Mouse (Mus musculus) urinary bladder, adult 18-20 months (tissue): ENCODE measurements at regions not wholly inside any gene's neighbourhood (a gene's known extent, or its start where the extent isn't known, plus 50 kb on each side); places are given as distances from the start of the nearest gene placed in this dataset.
A peak's percentile ranks its signal among the peaks of the same experiment; 100 is the strongest.

Experiments
- DNase-seq, 2 experiments: peaks; one replicate each; pipeline ENCODE4 v3.0.0; 2022; ENCODE audit warnings: low spot score in 2 of 2, mixed read lengths in 2 of 2

DNA sequence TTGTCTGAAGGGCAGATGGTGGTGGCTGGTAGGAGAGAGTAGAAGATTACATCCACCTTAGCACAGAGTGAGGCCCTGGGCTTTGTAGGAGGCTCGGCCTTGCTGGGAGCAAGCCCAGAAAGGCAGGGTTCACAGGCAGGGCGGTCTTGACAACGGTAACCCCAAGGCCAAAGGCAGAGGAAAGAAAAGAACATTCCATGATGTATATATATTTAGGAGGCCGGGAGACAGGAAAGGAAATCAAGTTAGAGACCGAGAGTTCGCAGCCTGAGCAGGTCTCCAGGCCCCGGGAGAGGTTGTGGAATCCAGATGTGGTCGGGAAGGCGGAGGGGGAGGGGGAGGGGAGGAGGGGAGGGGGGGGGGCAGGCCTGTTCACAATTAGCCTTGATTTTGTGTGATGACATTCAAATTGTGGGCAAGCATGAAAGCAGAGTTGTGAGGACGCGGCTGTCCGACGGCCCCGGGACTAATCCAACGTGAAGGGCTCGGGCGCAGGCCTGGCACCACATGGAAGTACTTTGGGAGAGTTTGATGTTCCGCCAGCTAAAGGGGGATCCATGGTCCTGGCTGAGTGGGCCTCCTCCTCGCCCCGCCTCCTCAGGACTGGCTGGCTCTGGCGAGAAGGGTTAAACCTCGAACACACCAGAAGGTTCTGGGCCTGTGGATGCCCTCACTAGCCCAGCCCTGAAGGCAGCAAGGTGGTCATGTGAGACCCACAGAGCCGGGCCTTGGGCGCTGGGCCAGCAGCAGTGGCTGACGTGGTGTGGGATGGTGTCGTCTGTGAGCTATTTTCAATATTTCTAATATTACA is 131.8 kb upstream of the Gm26897 start:
- DNase-seq = no peak

GRCm38 (mm10) chr5:111613687-111614086 is 120.0 kb upstream of the Gm26897 start:
- no peak for DNase-seq

- DNase-seq = peak in 1 of 2 experiments; percentile 77
Measured at GRCm38 (mm10) chr5:111619974-111620373, 113.8 kb upstream of the Gm26897 start.

DNA sequence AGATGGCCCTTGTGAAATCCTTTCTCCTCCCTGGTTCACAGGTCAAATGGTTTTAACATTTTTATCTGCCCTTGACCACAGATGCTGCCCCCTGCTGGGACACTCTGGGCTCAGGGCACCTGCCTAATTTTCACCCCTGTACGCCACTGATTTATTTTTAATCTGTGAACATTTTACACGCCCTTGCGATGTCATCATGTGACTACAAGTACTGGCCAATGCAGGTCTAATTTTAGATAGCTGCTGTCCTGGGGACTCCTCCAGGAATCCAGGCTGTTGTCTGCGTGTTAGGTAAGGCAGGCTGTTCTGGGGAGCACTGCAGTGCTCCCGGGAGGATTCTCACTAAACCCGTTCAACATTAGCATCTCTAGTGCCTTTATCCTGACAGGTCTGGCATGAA is 113.1 kb upstream of the Gm26897 start:
- DNase-seq = no peak

DNA sequence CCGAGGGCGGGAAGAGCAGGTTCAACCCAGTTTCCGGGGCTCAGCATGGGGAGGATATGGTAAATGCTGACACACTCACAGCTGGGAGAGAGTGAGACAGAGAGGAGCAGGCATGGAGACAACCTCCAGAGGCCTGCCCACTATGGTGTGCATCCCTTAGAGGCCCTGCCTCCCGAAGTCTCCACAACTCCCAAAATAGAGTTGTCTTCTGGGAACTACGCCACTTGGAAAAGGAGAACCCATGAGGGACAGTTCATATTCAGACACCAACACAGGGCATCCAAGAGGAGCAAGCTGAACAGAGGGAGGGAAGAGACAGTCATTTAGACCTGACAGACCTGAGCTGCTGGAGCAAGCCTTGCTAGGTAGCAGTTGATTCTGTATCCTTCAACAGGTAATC is 111.2 kb upstream of the Gm26897 start:
- DNase-seq = no peak

DNA sequence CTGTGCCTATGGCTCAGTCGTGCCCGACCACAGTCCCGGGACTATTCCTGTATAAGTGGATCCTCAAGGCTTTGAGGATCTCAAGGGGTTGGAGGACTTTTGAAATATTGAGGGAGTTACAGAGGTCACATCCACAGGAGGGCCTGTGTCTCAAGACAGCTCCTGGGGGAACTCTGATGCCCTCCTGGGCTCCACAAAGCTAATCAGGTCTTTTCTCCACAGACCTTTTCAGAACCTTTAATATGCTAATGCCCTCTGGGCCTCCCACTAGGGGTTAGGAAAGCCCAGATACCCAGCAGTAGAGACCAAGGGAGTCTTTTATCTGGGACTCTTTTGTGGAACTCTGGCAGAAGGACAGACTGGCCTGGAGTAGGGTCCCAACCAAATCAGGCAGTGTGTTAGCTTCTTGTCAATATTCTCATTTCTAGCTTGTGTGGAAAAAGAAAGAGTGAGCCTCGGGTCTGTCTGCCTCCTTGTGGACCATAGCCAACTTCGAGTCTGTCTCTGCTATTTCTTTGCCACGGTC is 107.4 kb upstream of the Gm26897 start:
- no peak for DNase-seq

- no peak for DNase-seq
Measured at GRCm38 (mm10) chr5:111630313-111630844, 103.3 kb upstream of the Gm26897 start.

- DNase-seq = no peak
Measured at GRCm38 (mm10) chr5:111631572-111632161, 102.1 kb upstream of the Gm26897 start.

DNA sequence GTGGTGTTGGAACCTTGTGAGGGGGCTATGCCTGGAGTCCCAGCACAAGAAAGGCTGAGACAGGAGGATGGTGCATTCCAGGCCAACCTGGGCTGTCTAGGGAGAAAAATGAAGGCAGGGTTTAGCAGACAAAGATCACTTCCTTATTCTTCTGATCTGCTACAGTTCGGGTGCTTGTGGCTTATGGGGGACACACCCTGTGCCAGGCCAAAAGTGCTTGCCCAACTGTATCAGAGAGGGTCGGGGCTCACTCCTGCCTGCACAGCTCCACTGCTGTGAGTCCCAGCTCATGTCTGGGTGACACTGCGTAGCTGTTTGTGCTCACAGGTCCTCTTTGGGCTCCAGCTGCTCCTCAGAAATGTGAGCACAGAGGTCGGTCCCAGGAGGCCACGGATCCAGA is 98.6 kb upstream of the Gm26897 start:
- no peak for DNase-seq

DNA sequence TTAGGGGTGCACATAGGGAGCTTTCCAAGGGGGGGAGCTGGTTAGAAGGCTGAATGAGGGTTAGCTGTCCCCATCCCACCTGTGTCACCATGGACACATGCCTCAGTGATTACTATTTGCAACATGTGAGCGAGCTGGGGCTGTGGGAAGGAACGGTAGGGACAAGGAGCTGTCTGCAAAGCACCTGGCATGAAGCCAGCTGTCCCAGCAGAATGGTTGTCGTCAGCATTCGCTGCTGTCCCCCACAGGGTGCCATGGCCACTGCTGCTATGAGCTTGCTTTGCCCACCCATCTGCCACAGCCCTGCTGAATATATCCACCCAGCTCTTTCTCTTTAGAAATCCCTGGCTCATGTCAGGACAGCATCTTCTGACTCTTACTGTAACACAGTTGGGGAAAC is 96.8 kb upstream of the Gm26897 start:
- DNase-seq = no peak

DNA sequence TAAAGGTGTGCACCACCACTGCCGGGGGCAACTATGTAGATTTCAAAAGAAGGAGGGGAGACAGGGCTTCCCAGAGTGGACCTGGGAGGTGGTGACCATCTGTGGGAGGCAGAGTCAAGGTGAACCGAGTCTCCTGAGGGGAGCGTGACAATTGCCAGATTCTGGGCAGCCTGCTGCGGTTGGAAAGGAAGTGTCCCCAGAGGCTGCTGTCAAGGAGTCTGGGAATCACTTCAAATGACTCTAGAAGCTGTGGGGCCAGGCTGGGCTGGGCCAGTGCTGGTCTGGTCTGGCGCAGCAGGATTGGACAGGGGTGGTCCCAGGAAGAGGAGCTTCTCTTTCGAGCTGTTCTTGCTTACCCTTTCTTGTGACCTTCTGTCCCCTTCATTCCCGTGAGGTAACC is 95.4 kb upstream of the Gm26897 start:
- DNase-seq = no peak

GRCm38 (mm10) chr5:111639476-111640287 is 94.0 kb upstream of the Gm26897 start:
- DNase-seq = no peak

- DNase-seq = no peak
Measured at GRCm38 (mm10) chr5:111640976-111641375, 92.7 kb upstream of the Gm26897 start.

DNA sequence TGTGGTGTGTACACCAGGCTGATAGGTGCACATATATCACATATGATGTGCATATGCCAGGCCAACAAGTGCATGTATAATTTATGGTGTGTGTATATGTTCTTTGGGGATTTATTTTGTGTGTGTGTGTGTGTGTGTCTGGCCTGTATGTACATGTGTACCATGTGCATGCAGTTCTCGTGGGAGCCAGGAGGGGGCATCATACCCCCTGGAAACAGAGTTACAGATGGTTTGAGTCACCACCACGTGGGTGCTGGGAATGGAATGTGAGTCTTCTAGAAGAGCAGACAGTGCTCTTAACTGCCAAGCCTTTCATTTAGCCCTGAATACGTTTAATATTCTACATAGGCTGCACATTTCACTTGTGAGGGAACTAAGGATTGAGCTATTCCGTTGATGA is 92.0 kb upstream of the Gm26897 start:
- no peak for DNase-seq

DNA sequence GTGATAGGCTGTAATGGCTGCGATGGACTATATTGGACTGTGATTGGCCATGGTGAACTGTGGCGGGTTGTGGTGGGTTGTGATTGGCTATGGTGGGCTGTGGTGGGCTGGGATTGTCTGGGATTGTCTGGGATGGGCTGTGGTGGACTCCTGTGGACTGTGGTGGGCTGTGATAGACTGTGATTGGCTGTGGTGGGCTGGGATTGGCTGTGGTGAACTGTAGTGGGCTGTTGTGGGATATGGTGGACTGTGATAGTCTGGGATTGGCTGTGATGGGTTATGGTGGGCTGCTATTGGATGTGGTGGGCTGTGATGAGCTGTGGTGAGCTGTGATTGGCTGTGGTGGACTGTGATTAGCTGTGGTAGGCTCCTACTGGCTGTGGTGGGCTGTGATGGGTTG is 89.6 kb upstream of the Gm26897 start:
- no peak for DNase-seq

- no peak for DNase-seq
Measured at GRCm38 (mm10) chr5:111644788-111645187, 88.9 kb upstream of the Gm26897 start.

- no peak for DNase-seq
Measured at GRCm38 (mm10) chr5:111647686-111648200, 86.0 kb upstream of the Gm26897 start.

GRCm38 (mm10) chr5:111648481-111648880 is 85.2 kb upstream of the Gm26897 start:
- peak in 1 of 2 experiments; percentile 57 for DNase-seq

- peak in 1 of 2 experiments; percentile 48 for DNase-seq
Measured at GRCm38 (mm10) chr5:111649012-111649411, 84.7 kb upstream of the Gm26897 start.

GRCm38 (mm10) chr5:111652472-111652871 is 81.3 kb upstream of the Gm26897 start:
- no peak for DNase-seq

DNA sequence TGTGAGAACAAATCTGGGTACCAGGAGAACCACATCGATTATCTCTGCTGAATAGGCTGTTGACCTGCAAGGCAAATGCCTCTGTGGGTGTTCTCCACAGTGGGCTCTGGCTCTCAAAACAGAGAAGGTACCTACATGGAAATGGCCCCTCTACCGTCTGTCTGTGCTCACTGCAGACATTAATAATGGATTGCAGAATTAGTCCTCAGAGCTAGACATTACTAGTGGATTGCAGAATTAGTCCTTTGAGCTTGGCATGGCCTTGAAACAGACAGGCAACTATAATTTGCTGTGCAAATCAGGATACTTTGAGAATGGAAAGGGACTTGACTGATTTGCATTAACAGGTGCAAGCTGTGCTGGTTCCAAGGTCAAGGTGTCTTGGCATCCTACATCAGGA is 77.3 kb upstream of the Gm26897 start:
- DNase-seq = no peak
